Mouse (Mus musculus): ENCODE measurements around the gene Traf3ip2. TPM values are rescaled to one million over a fixed set of nuclear protein-coding genes. Genes with fewer than 3 reads are reported as not detected.
A peak's percentile ranks its signal among the peaks of the same experiment; 100 is the strongest.

Gene Traf3ip2
- polyA plus RNA-seq, 1 experiment from 2014 or later, result 12.6 TPM

DNA sequence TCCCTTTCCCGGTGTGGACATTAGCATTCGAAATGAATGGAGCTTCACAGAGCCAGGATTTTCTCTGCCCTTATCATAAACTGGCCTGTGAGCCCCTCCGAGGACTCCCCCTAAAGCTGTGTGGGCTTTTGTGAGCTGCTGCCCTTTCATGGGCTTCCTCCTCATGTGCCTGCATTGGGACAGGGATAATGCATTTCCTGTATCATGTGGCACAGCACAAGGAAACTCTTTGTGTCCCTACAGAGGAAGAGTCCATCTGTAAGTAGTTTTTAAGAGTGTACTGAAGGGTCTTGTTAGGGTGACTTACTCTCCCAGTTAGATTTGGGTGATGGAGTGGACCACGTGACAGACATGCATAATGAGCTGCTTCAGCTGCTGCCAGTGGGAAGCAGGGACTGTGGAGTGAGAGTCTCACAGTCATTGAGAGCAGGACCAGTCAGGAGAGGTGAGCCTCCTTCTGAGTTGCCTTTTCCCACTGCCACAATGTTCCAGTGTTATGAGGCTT lies 59.9 kb downstream of the Traf3ip2 start:
- Histone ChIP-seq H3K36me3 (peaks cover 3% of the 10 kb centered on the region; the same call in 1 of the 2 replicates), H3K4me1 (peaks cover 31% of the 10 kb centered on the region), H3K4me3 (no peak overlapping the region), H3K27me3 (ENCODE audit: insufficient read depth, poor library complexity, severe bottlenecking) (no peaks in the 10 kb centered on the region), H3K27ac (peak overlapping the region; percentile 42; the same call in 1 of the 2 replicates), H3K9me3 (no peaks in the 10 kb centered on the region)
- no peak for DNase-seq (ENCODE audit: low spot score)
- WGBS, result 19% methylated on average over 4 of the region's 4 CpGs

GRCm38 (mm10) chr10:39674106-39674505 lies 61.4 kb downstream of the Traf3ip2 start:
- Histone ChIP-seq H3K4me1 (peaks cover 31% of the 10 kb centered on the region), H3K9me3 (no peaks in the 10 kb centered on the region), H3K36me3 (peaks cover 3% of the 10 kb centered on the region; the same call in 1 of the 2 replicates), H3K27me3 (ENCODE audit: insufficient read depth, poor library complexity, severe bottlenecking) (no peaks in the 10 kb centered on the region), H3K27ac (no peak overlapping the region), H3K4me3 (no peak overlapping the region)
- no peak for DNase-seq (ENCODE audit: low spot score)
- WGBS, result 28% methylated on average over 3 of the region's 3 CpGs

- peaks cover 31% of the 10 kb centered on the region for H3K4me1 ChIP-seq
- WGBS, result 76% methylated on average over 3 of the region's 3 CpGs
- H3K27ac ChIP-seq, result no peak overlapping the region
- no peaks in the 10 kb centered on the region for H3K9me3 ChIP-seq
- H3K36me3 ChIP-seq, result peaks cover 3% of the 10 kb centered on the region; the same call in 1 of the 2 replicates
- H3K4me3 ChIP-seq, result no peak overlapping the region
- no peak for DNase-seq (ENCODE audit: low spot score)
- no peaks in the 10 kb centered on the region for H3K27me3 ChIP-seq (ENCODE audit: insufficient read depth, poor library complexity, severe bottlenecking)
These were observed 62.0 kb downstream of the Traf3ip2 start for GRCm38 (mm10) chr10:39674766-39675165.

DNA sequence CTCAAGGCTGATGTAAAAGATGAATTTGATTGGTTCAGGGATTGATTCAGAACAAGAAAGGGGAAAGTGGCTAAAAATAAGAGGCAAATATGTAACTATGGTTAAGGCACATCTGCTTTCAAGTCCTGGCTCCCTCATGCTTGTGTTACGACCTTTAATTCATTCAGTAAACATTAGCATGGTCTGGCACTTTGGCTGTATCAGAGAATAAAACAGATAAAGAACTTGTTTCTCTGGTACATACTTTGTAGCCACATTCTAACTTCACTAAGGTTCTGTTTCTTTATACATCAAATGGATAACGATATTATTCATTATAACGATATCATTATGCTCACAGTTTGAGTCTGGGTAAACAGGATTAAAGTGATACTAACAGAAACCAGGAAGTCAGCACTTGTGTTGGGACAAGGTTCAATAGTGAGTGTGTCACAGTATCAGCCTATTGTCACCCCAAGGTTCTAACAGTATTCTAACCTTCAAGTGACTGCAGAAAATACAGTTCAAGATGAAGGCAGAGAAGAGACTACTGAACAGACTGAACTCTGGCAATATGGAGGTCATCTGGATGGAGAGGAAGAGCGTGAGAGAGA lies 65.6 kb downstream of the Traf3ip2 start:
- 86% methylated on average over 4 of the region's 4 CpGs for WGBS
- Histone ChIP-seq H3K36me3 (no peaks in the 10 kb centered on the region), H3K27me3 (ENCODE audit: insufficient read depth, poor library complexity, severe bottlenecking) (no peaks in the 10 kb centered on the region), H3K4me3 (no peak overlapping the region), H3K4me1 (peaks cover 22% of the 10 kb centered on the region), H3K27ac (no peak overlapping the region), H3K9me3 (no peaks in the 10 kb centered on the region)
- no peak for DNase-seq (ENCODE audit: low spot score)

DNA sequence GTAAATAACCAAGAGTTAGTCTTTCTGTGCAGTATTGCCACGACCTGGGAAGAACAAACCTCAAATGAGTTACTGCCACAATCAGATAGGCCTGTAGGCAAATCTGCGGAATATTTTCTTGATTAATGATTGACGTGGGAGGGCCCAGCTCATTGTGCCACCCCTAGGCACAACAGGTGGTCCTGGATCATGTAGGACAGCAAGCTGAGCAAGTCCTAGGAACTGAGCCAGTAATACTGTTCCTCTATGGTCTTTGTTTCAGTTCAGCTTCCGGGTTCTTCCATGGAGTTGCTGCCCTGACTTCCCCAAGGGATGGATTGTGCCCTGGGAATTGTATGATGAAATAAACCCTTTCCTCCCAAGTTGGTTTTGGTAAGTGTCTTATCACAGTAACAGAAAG lies 68.3 kb downstream of the Traf3ip2 start:
- WGBS, result 87% methylated on average over 4 of the region's 4 CpGs

GRCm38 (mm10) chr10:39682556-39682955 lies 69.8 kb downstream of the Traf3ip2 start:
- 83% methylated on average over 2 of the region's 2 CpGs for WGBS
- peaks cover 5% of the 10 kb centered on the region for H3K4me1 ChIP-seq
- H3K36me3 ChIP-seq, result no peaks in the 10 kb centered on the region
- no peak overlapping the region for H3K4me3 ChIP-seq
- DNase-seq (ENCODE audit: low spot score), result no peak
- no peaks in the 10 kb centered on the region for H3K9me3 ChIP-seq
- H3K27me3 ChIP-seq (ENCODE audit: insufficient read depth, poor library complexity, severe bottlenecking), result no peaks in the 10 kb centered on the region
- no peak overlapping the region for H3K27ac ChIP-seq

More for the DNA sequence above, 68.3 kb downstream of the Traf3ip2 start:
- Histone ChIP-seq H3K27ac (no peak overlapping the region), H3K4me3 (no peak overlapping the region), H3K9me3 (no peaks in the 10 kb centered on the region), H3K27me3 (ENCODE audit: insufficient read depth, poor library complexity, severe bottlenecking) (no peaks in the 10 kb centered on the region), H3K4me1 (peaks cover 5% of the 10 kb centered on the region), H3K36me3 (no peaks in the 10 kb centered on the region)
- no peak for DNase-seq (ENCODE audit: low spot score)

DNA sequence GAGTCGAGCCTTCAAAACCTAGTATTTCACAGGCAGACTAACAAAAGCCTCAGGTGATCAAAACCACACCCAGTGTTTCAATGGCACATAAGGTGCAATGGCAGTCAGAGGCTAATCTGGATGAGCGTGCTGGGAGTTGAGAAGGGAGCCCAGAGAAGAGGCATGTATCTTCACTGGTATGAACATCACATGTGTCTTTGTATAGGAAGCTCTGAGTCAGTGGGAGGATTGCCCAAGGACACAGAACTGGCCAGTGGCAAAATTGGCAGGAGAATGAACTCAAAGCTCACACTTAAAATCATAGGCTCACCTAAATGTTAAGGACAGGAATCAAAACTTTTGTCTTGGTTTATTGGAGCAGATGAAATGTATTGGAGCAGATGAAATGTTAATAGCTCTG lies 70.7 kb downstream of the Traf3ip2 start:
- WGBS, result 85% methylated on average over 2 of the region's 2 CpGs
- Histone ChIP-seq H3K36me3 (no peaks in the 10 kb centered on the region), H3K4me1 (peaks cover 9% of the 10 kb centered on the region), H3K27ac (no peak overlapping the region), H3K4me3 (no peak overlapping the region), H3K9me3 (no peaks in the 10 kb centered on the region), H3K27me3 (ENCODE audit: insufficient read depth, poor library complexity, severe bottlenecking) (no peaks in the 10 kb centered on the region)
- no peak for DNase-seq (ENCODE audit: low spot score)

GRCm38 (mm10) chr10:39686811-39687210 lies 74.1 kb downstream of the Traf3ip2 start:
- Histone ChIP-seq H3K4me3 (no peak overlapping the region), H3K9me3 (no peaks in the 10 kb centered on the region), H3K36me3 (no peaks in the 10 kb centered on the region), H3K27ac (no peak overlapping the region), H3K4me1 (peaks cover 16% of the 10 kb centered on the region), H3K27me3 (ENCODE audit: insufficient read depth, poor library complexity, severe bottlenecking) (no peaks in the 10 kb centered on the region)
- WGBS, result 88% methylated on average over 4 of the region's 4 CpGs
- no peak for DNase-seq (ENCODE audit: low spot score)

- Histone ChIP-seq H3K9me3 (no peaks in the 10 kb centered on the region), H3K27me3 (ENCODE audit: insufficient read depth, poor library complexity, severe bottlenecking) (no peaks in the 10 kb centered on the region), H3K4me3 (no peak overlapping the region), H3K36me3 (no peaks in the 10 kb centered on the region), H3K27ac (no peak overlapping the region), H3K4me1 (peaks cover 21% of the 10 kb centered on the region)
- DNase-seq (ENCODE audit: low spot score), result no peak
- WGBS, result 74% methylated on average over 3 of the region's 3 CpGs
These were observed 75.1 kb downstream of the Traf3ip2 start for GRCm38 (mm10) chr10:39687851-39688250.

GRCm38 (mm10) chr10:39691351-39692064 lies 78.8 kb downstream of the Traf3ip2 start:
- 0 out of 2 replicates have a peak overlapping the region, but pooled peaks have one; percentile 16 for H3K27ac ChIP-seq
- no peaks in the 10 kb centered on the region for H3K27me3 ChIP-seq (ENCODE audit: insufficient read depth, poor library complexity, severe bottlenecking)
- H3K4me1 ChIP-seq, result peaks cover 16% of the 10 kb centered on the region
- H3K36me3 ChIP-seq, result no peaks in the 10 kb centered on the region
- no peak for DNase-seq (ENCODE audit: low spot score)
- 53% methylated on average over 11 of the region's 11 CpGs for WGBS
- no peaks in the 10 kb centered on the region for H3K9me3 ChIP-seq
- H3K4me3 ChIP-seq, result no peak overlapping the region

DNA sequence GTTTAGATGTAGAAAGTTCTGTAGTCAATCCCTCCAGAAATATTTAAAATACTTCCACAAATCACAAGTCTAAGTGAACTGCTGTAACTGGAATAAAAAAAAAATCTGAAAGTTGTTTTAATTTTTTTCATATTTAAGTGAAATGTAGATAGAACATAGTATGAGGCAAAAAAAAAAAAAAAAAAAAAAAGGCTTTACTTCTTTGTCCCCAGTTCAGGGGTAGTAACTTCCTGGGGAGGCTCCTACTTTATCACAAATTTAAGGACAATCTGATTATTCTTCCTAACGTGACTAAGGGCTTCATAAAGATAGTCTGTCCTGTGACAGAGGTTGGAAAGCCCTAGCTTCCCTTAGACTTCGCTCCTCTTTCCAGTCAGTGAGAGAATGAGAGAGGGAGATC lies 79.4 kb downstream of the Traf3ip2 start:
- no peak for DNase-seq (ENCODE audit: low spot score)
- no peak overlapping the region for H3K27ac ChIP-seq
- no peaks in the 10 kb centered on the region for H3K9me3 ChIP-seq
- peaks cover 16% of the 10 kb centered on the region for H3K4me1 ChIP-seq
- WGBS, result 60% methylated on average over 2 of the region's 2 CpGs
- H3K27me3 ChIP-seq (ENCODE audit: insufficient read depth, poor library complexity, severe bottlenecking), result no peaks in the 10 kb centered on the region
- H3K4me3 ChIP-seq, result no peak overlapping the region
- no peaks in the 10 kb centered on the region for H3K36me3 ChIP-seq

Data from heart, embryonic 10.5 days (tissue).